Mouse (Mus musculus) ES-E14 (cell line): Measurements from ENCODE around the gene Pds5b.
A peak's percentile ranks its signal among the peaks of the same experiment; 100 is the strongest.

Experiments used
- CHD2 ChIP-seq: IDR thresholded peaks from 2 replicates; pipeline ENCODE4 v1.6.1; 2014; ENCODE audit warnings: mild to moderate bottlenecking, low read depth, low read length, inconsistent platforms
- HCFC1 ChIP-seq: IDR thresholded peaks from 2 replicates; pipeline ENCODE4 v1.6.1; 2012; ENCODE audit warnings: low read length, inconsistent platforms, borderline replicate concordance; ENCODE audit not compliant: insufficient read depth
- MAFK ChIP-seq: IDR thresholded peaks from 2 replicates; pipeline ENCODE4 v1.6.1; 2014; ENCODE audit warnings: mild to moderate bottlenecking, low read depth, low read length, inconsistent platforms; ENCODE audit not compliant: insufficient read depth

- no peak for TF ChIP-seq MAFK
- TF ChIP-seq CHD2: no peak
- TF ChIP-seq HCFC1: peak; percentile 75; the same call in 1 of the 2 replicates
Observed at GRCm38 (mm10) chr5:150673153-150673835, at the start of gene Pds5b.
